Mouse (Mus musculus) stomach, embryonic 14.5 days (tissue): Measurements from ENCODE around the gene Odf2l. TPM values are rescaled to one million over a fixed set of nuclear protein-coding genes. Genes with fewer than 3 reads are reported as not detected.

Experiments used
- polyA plus RNA-seq: library from polyadenylated mRNA; unstranded; fragments of >200 nt; fragmentation: Nextera tagmentation; extraction: Ambion mirVana; gene quantifications from 2 replicates; pipeline ENCODE4 v1.2.1, GENCODE M21; 2014

The Odf2l gene
- polyA plus RNA-seq, 1 experiment from 2014 or later = 23.4 TPM

Other genes with a start within 250 kb of the Odf2l start
- not detected in 2 replicates for gene Clca4b, start 186.1 kb upstream of the Odf2l start, polyA plus RNA-seq
- gene Clca4a, start 143.5 kb upstream of the Odf2l start, polyA plus RNA-seq = not detected in 2 replicates
- 0.32 and 1.9 TPM in 2 replicates for gene Clca1, start 85.8 kb upstream of the Odf2l start, polyA plus RNA-seq
- gene Clca2, start 19.1 kb upstream of the Odf2l start, polyA plus RNA-seq = 1.2 and 1.4 TPM in 2 replicates
- gene Col24a1, start 173.9 kb downstream of the Odf2l start, polyA plus RNA-seq = 4.9 and 5.7 TPM in 2 replicates